Mouse (Mus musculus) bone marrow, adult 2 months (tissue): ENCODE results near the gene Slc22a5.

Source experiments
- CTCF ChIP-seq: fragments of 200-500 bp; IDR thresholded peaks from 2 replicates; pipeline ENCODE4 v1.5.1; 2011; ENCODE audit warnings: low read length, control low read depth; ENCODE audit not compliant: control insufficient read depth, insufficient read depth
- POLR2A ChIP-seq: fragments of 200-500 bp; IDR thresholded peaks from 2 replicates; pipeline ENCODE4 v1.6.1; 2011; ENCODE audit warnings: low read depth, mild to moderate bottlenecking, control low read depth, low read length, borderline replicate concordance; ENCODE audit not compliant: control insufficient read depth

DNA sequence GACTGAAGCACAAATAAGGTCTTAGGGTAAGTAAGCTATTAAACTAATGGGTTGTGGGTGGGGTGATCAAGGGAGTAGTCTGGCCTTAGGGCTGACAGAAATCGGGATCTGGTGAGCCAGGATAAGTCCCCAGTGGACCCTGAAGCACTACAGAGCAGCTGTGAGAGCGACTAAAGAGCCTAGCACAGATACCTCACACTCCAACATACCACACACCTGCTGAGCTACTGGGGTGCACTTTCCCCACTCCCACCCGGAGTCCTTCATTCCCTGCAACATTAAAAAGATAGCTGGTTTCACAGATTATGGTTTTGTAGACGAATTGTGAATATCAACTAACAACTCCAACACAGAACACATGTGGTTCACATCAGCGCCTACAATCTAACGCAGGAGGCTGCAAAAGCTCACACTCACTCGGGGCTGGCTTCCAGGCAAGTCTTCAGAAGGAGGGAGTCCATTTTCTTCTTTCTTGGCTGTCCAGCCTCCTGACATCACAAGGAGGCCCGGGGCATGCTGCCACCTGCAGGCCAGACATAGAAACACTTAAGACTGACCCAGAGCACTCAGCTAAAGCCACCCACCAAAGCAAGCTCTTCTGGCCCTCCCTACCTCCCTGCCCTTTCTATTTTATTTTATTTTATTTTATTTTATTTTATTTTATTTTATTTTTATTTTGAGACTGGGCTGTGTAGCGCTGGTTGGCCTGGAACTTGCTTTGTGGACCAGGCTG is 41.7 kb downstream of the Slc22a5 start:
- TF ChIP-seq CTCF (peak; percentile 90), POLR2A (no peak)
